Comparison of ENCODE assay signal across 8 mouse cellular contexts in genomic region chr7:81858968-81859721, GRCm38 (mm10). TPM values are rescaled to one million over a fixed set of nuclear protein-coding genes. Genes with fewer than 3 reads are reported as not detected.
A peak's percentile ranks its signal among the peaks of the same experiment; 100 is the strongest.
DNase-seq lines count a peak whose midpoint lies in the region; ATAC-seq and TF ChIP-seq lines count a peak whose summit lies in the region.

Gene Tm6sf1 (plus strand): TSS chr7:81859001.

- no peak for TF ChIP-seq CTCF in Patski (IDR thresholded peaks at IDR 0.05)
- TF ChIP-seq CTCF in embryonic fibroblast, embryonic 13.5 days (IDR thresholded peaks at IDR 0.05; ENCODE audit: borderline replicate concordance, insufficient read depth, low read length) = no peak
- no peak for TF ChIP-seq CTCF in spleen, adult 2 months (IDR thresholded peaks at IDR 0.05; ENCODE audit: extremely low read depth, insufficient read depth, insufficient read length, insufficient replicate concordance)

- H3K27me3 ChIP-seq in Patski = no peaks in the 10 kb centered on the region
- H3K27me3 ChIP-seq in spleen, adult 2 months (ENCODE audit: control insufficient read depth, insufficient read depth, low read length) = no peaks in the 10 kb centered on the region

- TF ChIP-seq POLR2A in embryonic fibroblast, embryonic 13.5 days (IDR thresholded peaks at IDR 0.05; ENCODE audit: low read depth, low read length) = no peak
- 0 out of 2 replicates have a peak, but pooled peaks have one; percentile 2 for TF ChIP-seq POLR2A in spleen, adult 2 months (IDR thresholded peaks at IDR 0.05; ENCODE audit: low read depth, low read length)

- H3K27ac ChIP-seq in embryonic fibroblast, embryonic 13.5 days (ENCODE audit: insufficient read depth, low read length) = no peak within 1 kb of the TSS
- H3K27ac ChIP-seq in spleen, adult 2 months (ENCODE audit: insufficient read depth, low read length) = peak within 1 kb of the TSS; percentile 93

- WGBS in spleen, adult 2 months = under 1% methylated on average over 64 of the region's 64 CpGs

- CTCF ChIA-PET in Patski (lab: Charles Lee) = interaction anchor here (1.2 kb wide), 1 partner anchor 12 kb away, joined by 3 read pairs; no protein-coding TSS in a partner anchor

- intact Hi-C loops in heart, postnatal 25 days (cut with DNase I) = loop anchor here (2.0 kb wide), 1 partner anchor 30 kb away; the partner anchor contains the start of gene Btbd1

- ATAC-seq in Patski = peak; percentile 66
- ATAC-seq in megakaryocyte, adult 5-6 weeks (ENCODE audit: poor library complexity, severe bottlenecking) = peak; percentile 20

- peak; percentile 60 to 69 for DNase-seq in cerebellum, postnatal 10 days
- no peak for DNase-seq in cerebellum, adult 11-12 months
- DNase-seq in Patski (ENCODE audit: low read depth, low spot score) = no peak
- no peak for DNase-seq in heart, postnatal 25 days (ENCODE audit: low spot score)
- DNase-seq in left cerebral cortex, adult 8-10 months (ENCODE audit: low spot score in 2 of 2) = no peak
- peak in 1 of 2 experiments; percentile 53 for DNase-seq in spleen, adult 2 months (ENCODE audit: low read depth in 1 of 2, low spot score in 2 of 2)

- peak within 1 kb of the TSS; percentile 56 for H3K4me3 ChIP-seq in embryonic fibroblast, embryonic 13.5 days (ENCODE audit: insufficient read depth, low read length)
- peak within 1 kb of the TSS; percentile 66 for H3K4me3 ChIP-seq in spleen, adult 2 months (ENCODE audit: extremely low read depth, insufficient read depth, insufficient read length)

- POLR2A ChIA-PET in Patski (lab: Charles Lee) = no interaction called here

- in situ Hi-C loops in Patski (cut with MboI; ENCODE audit: low pct_unique_long_range_greater_than_20kb) = no loop called here

- H3K4me1 ChIP-seq in embryonic fibroblast, embryonic 13.5 days (ENCODE audit: control insufficient read depth, insufficient read depth, low read length) = no peaks in the 10 kb centered on the region
- H3K4me1 ChIP-seq in spleen, adult 2 months (ENCODE audit: control insufficient read depth, insufficient read depth, insufficient read length) = peaks cover 45% of the 10 kb centered on the region

- no peaks in the 10 kb centered on the region for H3K36me3 ChIP-seq in spleen, adult 2 months (ENCODE audit: control insufficient read depth, insufficient read depth, low read length)

RNA-seq across cellular contexts. Expression of gene Tm6sf1, which starts in this region (rescaled TPM):
- polyA plus RNA-seq in Patski (2021) = 3.8 TPM
- 0.67 and 2.0 TPM in 2 replicates for polyA plus RNA-seq in embryonic fibroblast, embryonic 13.5 days (2011; ENCODE audit: insufficient read length, low read depth, missing spikeins)
- total RNA-seq in heart, postnatal 25 days (2021) = 10 to 100 TPM; 13.1 to 13.4 TPM
- total RNA-seq in left cerebral cortex, adult 8-10 months (2022) = 10 to 100 TPM; 22.3 to 28.4 (median 27.6) TPM
- total RNA-seq in megakaryocyte, adult 5-6 weeks (2015) = 228 and 275 TPM in 2 replicates
- 275 and 308 TPM in 2 replicates for total RNA-seq in megakaryocyte, adult 5-6 weeks (2017)
- polyA plus RNA-seq in spleen, adult 2 months (2012; rRNA removed) = 115 and 141 TPM in 2 replicates

Comparison
In these comparisons a context has a peak if more than half of its experiments do, and no peak if none do; other contexts are left out.
1. RNA of gene Tm6sf1 (total RNA-seq): 228 to 308 TPM in megakaryocyte, adult 5-6 weeks; 22.3 to 28.4 TPM in left cerebral cortex, adult 8-10 months and 13.1 to 13.4 TPM in heart, postnatal 25 days; every median in the first group is over 4 times any median in the second.
2. RNA of gene Tm6sf1 (polyA plus RNA-seq): 115 to 141 TPM in spleen, adult 2 months; 3.8 TPM in Patski (single experiment) and 0.67 to 2.0 TPM in embryonic fibroblast, embryonic 13.5 days; every median in the first group is over 10 times any median in the second.
3. DNase-seq: peak in cerebellum, postnatal 10 days (2 of 2); none in cerebellum, adult 11-12 months (single experiment), Patski (single experiment), heart, postnatal 25 days (single experiment) and left cerebral cortex, adult 8-10 months (0 of 2).